Mouse (Mus musculus): ENCODE measurements around the gene Olfr308. TPM values are rescaled to one million over a fixed set of nuclear protein-coding genes. Genes with fewer than 3 reads are reported as not detected.
"Not testable (repeated sequence)": the region's sequence is repeated elsewhere in the genome, so short reads cannot be mapped to it uniquely, and the experiment has no call there.

Olfr308 gene
- polyA plus RNA-seq (2012; rRNA removed), result not detected in 2 replicates

DNA sequence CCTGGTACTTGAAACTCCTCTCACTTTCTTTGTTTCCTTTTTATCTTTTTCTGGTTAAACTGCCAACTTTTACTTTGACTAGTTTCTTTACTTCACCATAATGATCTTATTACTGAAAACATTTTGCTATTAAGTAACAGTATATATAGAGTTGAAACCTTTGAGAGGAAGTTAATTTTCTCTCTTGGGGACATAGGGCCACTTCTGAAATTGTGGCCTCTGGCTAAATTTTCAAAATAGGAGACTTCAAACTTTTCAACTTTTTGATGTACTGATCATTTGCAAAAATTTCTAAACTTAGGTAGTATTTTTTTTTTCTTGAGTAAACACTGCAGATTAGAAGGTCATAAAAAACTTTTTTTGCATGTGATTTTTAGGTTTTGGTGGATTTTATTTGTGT, at the start of gene Olfr308:
Gene Olfr308 (minus strand): TSS at position 101 of the 400 bp plus-strand sequence.
- no peaks in the 10 kb centered on the region for H3K4me1 ChIP-seq (ENCODE audit: control insufficient read depth, insufficient read depth, low read length)
- no peak within 1 kb of the TSS for H3K4me3 ChIP-seq (ENCODE audit: control insufficient read depth, low read depth, low read length)
- H3K36me3 ChIP-seq (ENCODE audit: control insufficient read depth, insufficient read depth, low read length), result no peaks in the 10 kb centered on the region
- TF ChIP-seq POLR2A (IDR thresholded peaks at IDR 0.05; ENCODE audit: control insufficient read depth, low read depth, low read length) (no peak), CTCF (IDR thresholded peaks at IDR 0.05; ENCODE audit: control insufficient read depth, insufficient read depth, insufficient replicate concordance, low read depth, low read length) (no peak)
- H3K27ac ChIP-seq (ENCODE audit: control insufficient read depth, insufficient read depth, low read depth, low read length), result no peak within 1 kb of the TSS
- no peaks in the 10 kb centered on the region for H3K27me3 ChIP-seq (ENCODE audit: control insufficient read depth, insufficient read depth, low read length)

DNA sequence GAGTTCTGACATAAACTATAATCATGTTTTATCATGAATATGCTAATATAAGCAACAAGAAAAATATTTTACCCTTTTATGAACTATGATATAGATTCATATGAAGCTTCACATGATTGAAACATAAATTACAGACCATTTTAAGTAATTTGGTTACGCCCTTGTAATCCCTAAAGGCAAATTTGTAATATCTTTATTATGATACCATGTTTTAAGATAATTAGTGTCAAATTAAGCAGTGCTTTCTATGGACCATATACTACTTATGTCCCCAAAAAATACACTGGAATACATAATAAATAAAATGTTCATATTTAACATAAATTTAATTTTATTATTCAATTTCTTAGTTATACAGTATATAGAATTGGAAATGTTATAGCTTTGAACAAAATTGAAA, 41.4 kb upstream of the Olfr308 start, which contains the start of gene Olfr305:
Gene Olfr305 (minus strand): TSS at position 101 of the 400 bp plus-strand sequence.
- Histone ChIP-seq H3K27me3 (ENCODE audit: control insufficient read depth, insufficient read depth, low read length) (no peaks in the 10 kb centered on the region), H3K4me3 (ENCODE audit: control insufficient read depth, low read depth, low read length) (no peak within 1 kb of the TSS), H3K27ac (ENCODE audit: control insufficient read depth, insufficient read depth, low read depth, low read length) (no peak within 1 kb of the TSS), H3K36me3 (ENCODE audit: control insufficient read depth, insufficient read depth, low read length) (no peaks in the 10 kb centered on the region), H3K4me1 (ENCODE audit: control insufficient read depth, insufficient read depth, low read length) (no peaks in the 10 kb centered on the region)
- TF ChIP-seq POLR2A (IDR thresholded peaks at IDR 0.05; ENCODE audit: control insufficient read depth, low read depth, low read length) (no peak), CTCF (IDR thresholded peaks at IDR 0.05; ENCODE audit: control insufficient read depth, insufficient read depth, insufficient replicate concordance, low read depth, low read length) (no peak)

- H3K4me3 ChIP-seq (ENCODE audit: control insufficient read depth, low read depth, low read length); H3K4me1 ChIP-seq (ENCODE audit: control insufficient read depth, insufficient read depth, low read length); H3K27ac ChIP-seq (ENCODE audit: control insufficient read depth, insufficient read depth, low read depth, low read length); H3K27me3 ChIP-seq (ENCODE audit: control insufficient read depth, insufficient read depth, low read length); H3K36me3 ChIP-seq (ENCODE audit: control insufficient read depth, insufficient read depth, low read length): not testable (repeated sequence)
Measured at GRCm38 (mm10) chr7:86346296-86346695, 20.9 kb upstream of the Olfr308 start.

GRCm38 (mm10) chr7:86344253-86344652, 18.8 kb upstream of the Olfr308 start:
- TF ChIP-seq POLR2A (IDR thresholded peaks at IDR 0.05; ENCODE audit: control insufficient read depth, low read depth, low read length), result no peak
- TF ChIP-seq CTCF (IDR thresholded peaks at IDR 0.05; ENCODE audit: control insufficient read depth, insufficient read depth, insufficient replicate concordance, low read depth, low read length), result no peak

DNA sequence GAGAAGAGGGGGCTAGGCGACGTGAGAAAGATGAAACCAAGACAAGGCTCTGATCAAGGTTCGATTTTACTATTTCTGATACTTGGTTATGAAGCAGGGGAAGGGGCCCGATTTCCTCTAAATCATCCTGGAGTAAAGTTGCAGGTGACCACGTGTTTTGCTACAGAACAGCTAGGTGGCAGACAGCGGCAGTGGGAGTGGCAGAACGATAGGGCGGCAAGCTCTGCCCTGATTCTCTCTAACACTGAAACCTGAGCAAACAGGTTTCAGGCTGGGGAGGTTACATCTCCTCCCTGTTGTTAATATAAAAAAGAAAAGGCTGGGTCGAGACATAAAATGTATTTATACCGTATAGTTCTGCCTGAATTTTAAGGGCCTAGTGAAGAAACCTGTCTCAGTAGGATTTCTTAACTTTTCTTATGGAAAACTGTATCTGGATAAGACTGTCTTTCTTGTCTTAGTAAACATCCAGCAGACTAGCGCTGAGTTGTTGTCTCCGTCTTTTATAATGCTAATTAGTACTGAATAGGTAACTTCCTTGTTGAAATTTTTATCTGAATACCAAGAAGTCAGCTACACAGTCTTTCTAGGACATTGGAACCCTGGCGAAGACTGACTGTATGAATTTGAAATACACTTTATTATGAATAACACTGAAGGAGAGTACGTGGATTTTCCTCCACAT, 17.6 kb upstream of the Olfr308 start:
- Histone ChIP-seq H3K4me1 (ENCODE audit: control insufficient read depth, insufficient read depth, low read length) (no peaks in the 10 kb centered on the region), H3K27me3 (ENCODE audit: control insufficient read depth, insufficient read depth, low read length) (no peaks in the 10 kb centered on the region), H3K36me3 (ENCODE audit: control insufficient read depth, insufficient read depth, low read length) (no peaks in the 10 kb centered on the region), H3K4me3 (ENCODE audit: control insufficient read depth, low read depth, low read length) (no peak overlapping the region), H3K27ac (ENCODE audit: control insufficient read depth, insufficient read depth, low read depth, low read length) (no peak overlapping the region)
- TF ChIP-seq POLR2A (IDR thresholded peaks at IDR 0.05; ENCODE audit: control insufficient read depth, low read depth, low read length), result no peak
- no peak for TF ChIP-seq CTCF (IDR thresholded peaks at IDR 0.05; ENCODE audit: control insufficient read depth, insufficient read depth, insufficient replicate concordance, low read depth, low read length)

More at GRCm38 (mm10) chr7:86344253-86344652, 18.8 kb upstream of the Olfr308 start:
- no peaks in the 10 kb centered on the region for H3K27me3 ChIP-seq (ENCODE audit: control insufficient read depth, insufficient read depth, low read length)
- H3K36me3 ChIP-seq (ENCODE audit: control insufficient read depth, insufficient read depth, low read length), result no peaks in the 10 kb centered on the region
- no peak overlapping the region for H3K4me3 ChIP-seq (ENCODE audit: control insufficient read depth, low read depth, low read length)
- no peaks in the 10 kb centered on the region for H3K4me1 ChIP-seq (ENCODE audit: control insufficient read depth, insufficient read depth, low read length)
- no peak overlapping the region for H3K27ac ChIP-seq (ENCODE audit: control insufficient read depth, insufficient read depth, low read depth, low read length)

GRCm38 (mm10) chr7:86337486-86337885, 12.1 kb upstream of the Olfr308 start, which contains the start of gene Olfr307:
TSS of gene Olfr307 (minus strand) at chr7:86337586.
- no peak within 1 kb of the TSS for H3K4me3 ChIP-seq (ENCODE audit: control insufficient read depth, low read depth, low read length)
- H3K27me3 ChIP-seq (ENCODE audit: control insufficient read depth, insufficient read depth, low read length), result no peaks in the 10 kb centered on the region
- TF ChIP-seq POLR2A (IDR thresholded peaks at IDR 0.05; ENCODE audit: control insufficient read depth, low read depth, low read length) (no peak), CTCF (IDR thresholded peaks at IDR 0.05; ENCODE audit: control insufficient read depth, insufficient read depth, insufficient replicate concordance, low read depth, low read length) (no peak)
- no peak within 1 kb of the TSS for H3K27ac ChIP-seq (ENCODE audit: control insufficient read depth, insufficient read depth, low read depth, low read length)
- no peaks in the 10 kb centered on the region for H3K4me1 ChIP-seq (ENCODE audit: control insufficient read depth, insufficient read depth, low read length)
- H3K36me3 ChIP-seq (ENCODE audit: control insufficient read depth, insufficient read depth, low read length), result no peaks in the 10 kb centered on the region

GRCm38 (mm10) chr7:86321323-86321722, 4.1 kb downstream of the Olfr308 start:
- Histone ChIP-seq H3K27me3 (ENCODE audit: control insufficient read depth, insufficient read depth, low read length) (no peaks in the 10 kb centered on the region), H3K36me3 (ENCODE audit: control insufficient read depth, insufficient read depth, low read length) (no peaks in the 10 kb centered on the region), H3K4me1 (ENCODE audit: control insufficient read depth, insufficient read depth, low read length) (no peaks in the 10 kb centered on the region), H3K27ac (ENCODE audit: control insufficient read depth, insufficient read depth, low read depth, low read length) (no peak overlapping the region), H3K4me3 (ENCODE audit: control insufficient read depth, low read depth, low read length) (no peak overlapping the region)
- TF ChIP-seq POLR2A (IDR thresholded peaks at IDR 0.05; ENCODE audit: control insufficient read depth, low read depth, low read length), result no peak
- no peak for TF ChIP-seq CTCF (IDR thresholded peaks at IDR 0.05; ENCODE audit: control insufficient read depth, insufficient read depth, insufficient replicate concordance, low read depth, low read length)
